Mouse (Mus musculus) CD4-positive helper T cell, adult 2 months (primary cell): Measurements from ENCODE around the gene 4930523C07Rik.

Source experiments
- DNase-seq: peaks from one replicate; pipeline ENCODE4 v3.0.0-alpha.2; 2012; ENCODE audit warnings: low read depth, missing footprints, low spot score

The 4930523C07Rik gene

DNA sequence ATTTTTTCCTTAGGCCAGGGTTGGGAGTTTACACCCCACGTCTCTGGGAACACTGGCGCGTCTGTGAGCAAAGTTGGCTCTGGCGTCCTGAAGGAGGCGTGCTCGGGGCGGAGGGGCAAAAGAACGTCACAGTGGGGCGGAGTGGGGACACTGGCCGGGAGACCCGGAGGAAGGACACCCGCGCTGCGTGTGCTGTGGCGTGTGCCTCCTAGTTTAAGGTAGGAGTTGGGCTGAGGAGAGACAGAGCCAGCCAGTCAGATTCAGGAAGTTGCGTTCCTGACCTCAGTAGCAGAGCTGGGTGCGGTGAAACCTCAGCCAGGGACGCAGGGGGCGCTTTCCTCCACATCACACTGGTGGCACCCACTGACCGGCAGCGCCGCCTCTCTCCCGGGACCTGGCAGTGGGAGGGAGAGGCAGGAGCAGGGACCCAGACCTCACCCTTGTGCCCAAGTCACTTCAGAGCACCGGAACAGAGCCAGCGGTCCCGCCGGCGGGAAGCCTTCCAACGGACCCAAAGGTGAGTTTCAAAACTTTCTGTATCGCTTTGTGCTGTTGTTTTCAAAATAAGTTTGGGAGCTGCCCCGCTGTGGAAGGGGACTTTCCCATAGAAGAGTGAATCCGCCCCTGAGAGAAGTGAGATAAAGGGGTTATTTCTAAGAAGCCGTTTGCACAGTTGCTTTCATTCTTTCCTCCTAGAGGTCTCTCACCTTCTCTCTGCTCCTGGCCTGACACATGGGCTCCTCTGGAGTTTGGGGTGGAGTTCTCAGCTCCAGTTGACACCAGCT, at the start of gene 4930523C07Rik:
TSS of gene 4930523C07Rik (plus strand) at position 146 of the 785 bp plus-strand sequence.
- DNase-seq = peak; percentile 86

DNA sequence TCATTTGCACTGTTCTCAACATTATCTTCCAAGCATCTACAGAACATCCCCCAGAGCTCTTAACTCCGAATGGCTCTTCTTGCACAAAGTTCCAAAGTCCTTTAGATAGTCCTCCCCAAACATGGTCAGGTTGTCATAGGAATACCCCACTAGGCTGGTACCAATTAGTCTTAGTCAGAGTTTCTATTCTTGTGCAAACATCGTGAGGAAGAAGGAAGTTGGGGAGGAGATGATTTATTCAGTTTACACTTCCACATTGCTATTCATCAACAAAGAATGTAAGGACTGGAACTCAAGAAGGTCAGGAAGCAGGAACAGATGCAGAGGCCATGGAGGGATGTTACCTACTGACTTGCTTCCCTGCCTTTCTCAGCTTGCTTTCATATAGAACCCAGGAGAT, 46.9 kb upstream of the 4930523C07Rik start:
- no peak for DNase-seq

DNA sequence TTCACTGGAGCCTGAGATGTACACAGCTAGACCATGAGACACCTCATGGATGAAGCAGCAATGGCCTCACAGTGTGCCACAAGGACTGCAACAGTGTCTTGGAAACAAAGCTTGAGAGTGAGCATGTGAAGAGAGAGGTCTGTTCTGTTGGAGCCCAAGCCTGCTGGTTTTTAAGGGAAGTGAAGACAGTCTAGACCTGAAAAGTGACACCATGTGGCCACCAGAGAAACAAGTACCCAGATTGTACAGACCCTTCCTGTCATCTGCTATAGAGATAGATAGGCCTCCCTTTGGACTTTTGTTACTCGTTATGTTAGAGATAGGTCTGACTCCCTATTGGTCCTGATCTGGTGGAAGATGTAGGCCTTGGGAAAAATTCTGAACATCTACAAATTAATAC, 45.8 kb upstream of the 4930523C07Rik start:
- no peak for DNase-seq

DNA sequence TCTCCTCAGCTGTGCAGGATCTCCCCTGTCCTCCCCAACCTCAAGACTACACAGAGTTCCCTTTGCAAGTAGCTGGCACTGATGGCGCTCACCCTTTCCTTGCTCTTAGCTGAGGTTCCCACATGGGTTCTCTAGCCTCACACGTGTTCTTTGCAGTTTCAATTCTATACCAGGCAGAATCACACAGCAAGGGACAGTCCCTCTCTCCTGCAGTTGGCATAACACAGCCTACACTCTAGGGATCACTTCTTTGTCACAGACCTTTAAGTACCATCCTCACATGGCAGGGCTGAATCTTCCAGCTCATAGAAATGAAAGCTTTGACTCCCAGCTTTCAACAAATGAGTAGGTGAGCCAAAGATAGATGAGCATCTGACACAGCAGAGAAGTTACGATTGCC, 45.0 kb upstream of the 4930523C07Rik start:
- DNase-seq = peak; percentile 11

DNA sequence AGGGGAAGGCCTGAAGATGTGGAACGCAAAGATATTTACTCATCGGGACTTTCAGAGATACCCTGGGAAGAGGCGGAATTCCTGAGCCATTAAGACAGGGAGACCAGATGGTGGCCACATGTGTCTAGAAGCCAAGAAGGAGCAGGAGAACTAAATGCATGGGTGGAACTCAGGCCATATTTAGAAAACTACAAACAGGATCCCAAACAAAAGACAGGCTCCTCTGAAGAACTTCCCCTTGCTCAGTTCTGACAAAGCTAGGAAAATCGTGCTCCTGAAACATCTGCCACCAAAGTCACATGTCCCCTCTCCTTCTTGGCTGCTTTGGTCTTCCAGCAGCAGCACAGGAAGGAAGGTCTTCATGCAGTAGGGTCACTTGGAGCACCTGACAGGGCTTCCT, 38.9 kb upstream of the 4930523C07Rik start:
- DNase-seq = no peak

DNA sequence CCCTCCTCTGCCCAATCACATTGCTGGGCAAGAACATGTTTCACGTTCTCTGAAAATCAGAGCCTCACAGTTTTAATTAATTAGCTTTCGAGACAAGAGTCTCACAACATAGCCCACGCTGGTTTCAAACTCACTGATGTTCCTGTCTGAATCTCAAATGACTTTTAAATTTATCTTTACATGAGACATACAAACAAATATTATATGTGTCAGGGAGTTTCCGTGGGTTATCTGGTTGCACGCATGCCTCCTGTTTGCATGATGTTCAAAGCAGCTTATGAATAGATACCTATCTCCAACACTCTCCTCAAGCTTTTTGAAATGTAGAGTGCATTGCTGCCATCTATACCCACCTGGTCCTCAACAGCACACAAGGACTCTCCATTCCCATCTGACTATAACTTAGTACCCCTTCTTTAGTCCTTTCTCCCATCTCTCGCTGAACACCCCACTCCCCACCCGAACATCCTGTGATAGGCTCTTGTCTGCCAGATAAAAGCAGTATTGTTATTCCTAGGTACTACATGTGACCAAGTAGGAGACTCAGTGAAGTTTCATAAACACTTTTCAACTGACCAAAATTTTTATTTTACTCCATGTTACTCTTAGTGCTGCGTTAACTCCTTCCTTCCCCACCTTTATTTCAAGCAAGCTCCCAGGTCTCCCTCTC, 37.1 kb upstream of the 4930523C07Rik start:
- peak; percentile 52 for DNase-seq

DNA sequence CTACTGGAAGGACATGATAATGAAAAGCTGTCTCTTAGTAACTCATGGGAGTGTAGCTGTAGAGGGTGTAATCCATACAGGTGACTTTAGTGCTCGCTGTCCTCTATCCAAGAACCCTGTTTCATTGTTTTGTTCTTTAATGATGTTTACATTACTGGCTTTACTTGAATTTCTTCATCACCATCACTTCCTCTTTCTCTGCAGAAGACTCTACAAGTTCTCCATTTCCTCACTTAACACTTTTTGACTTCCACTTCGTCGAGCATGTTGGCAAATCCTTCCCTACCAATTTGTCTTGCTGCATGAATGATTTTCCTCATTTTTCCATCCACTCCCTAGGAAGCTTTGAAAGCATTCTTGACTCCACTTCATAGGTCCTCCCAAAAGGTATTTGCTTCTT, 31.1 kb upstream of the 4930523C07Rik start:
- no peak for DNase-seq

DNA sequence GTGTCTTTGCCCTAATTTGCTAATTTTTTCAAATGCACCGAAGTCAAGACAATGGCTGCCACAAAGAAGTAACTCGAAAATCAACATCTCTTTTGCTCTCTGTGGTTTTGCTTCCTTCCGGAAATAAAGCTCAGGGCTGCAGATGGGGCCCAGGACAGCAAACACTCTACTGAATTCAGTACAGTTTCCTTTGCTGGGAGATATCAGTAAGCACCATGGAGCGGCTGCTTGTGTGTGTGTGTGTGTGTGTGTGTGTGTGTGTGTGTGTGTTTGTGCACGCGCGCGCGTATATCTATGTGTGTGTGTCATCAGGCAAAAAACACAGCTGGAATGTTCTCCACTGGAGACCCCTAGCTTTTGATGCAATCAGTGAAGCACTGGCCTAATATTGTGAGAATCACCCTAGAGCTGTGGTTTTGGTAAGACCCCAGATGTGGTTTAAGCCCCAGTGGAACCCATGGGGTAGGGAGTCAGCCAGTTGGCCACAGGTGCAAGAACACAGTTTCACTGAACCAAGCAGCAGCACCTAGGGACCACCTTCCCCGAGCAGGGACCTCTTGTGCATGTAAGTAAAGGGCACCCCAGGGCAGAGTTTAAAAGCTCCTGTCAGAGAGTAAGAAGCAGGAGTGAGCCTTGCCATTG, 19.7 kb upstream of the 4930523C07Rik start:
- DNase-seq = peak; percentile 81

DNA sequence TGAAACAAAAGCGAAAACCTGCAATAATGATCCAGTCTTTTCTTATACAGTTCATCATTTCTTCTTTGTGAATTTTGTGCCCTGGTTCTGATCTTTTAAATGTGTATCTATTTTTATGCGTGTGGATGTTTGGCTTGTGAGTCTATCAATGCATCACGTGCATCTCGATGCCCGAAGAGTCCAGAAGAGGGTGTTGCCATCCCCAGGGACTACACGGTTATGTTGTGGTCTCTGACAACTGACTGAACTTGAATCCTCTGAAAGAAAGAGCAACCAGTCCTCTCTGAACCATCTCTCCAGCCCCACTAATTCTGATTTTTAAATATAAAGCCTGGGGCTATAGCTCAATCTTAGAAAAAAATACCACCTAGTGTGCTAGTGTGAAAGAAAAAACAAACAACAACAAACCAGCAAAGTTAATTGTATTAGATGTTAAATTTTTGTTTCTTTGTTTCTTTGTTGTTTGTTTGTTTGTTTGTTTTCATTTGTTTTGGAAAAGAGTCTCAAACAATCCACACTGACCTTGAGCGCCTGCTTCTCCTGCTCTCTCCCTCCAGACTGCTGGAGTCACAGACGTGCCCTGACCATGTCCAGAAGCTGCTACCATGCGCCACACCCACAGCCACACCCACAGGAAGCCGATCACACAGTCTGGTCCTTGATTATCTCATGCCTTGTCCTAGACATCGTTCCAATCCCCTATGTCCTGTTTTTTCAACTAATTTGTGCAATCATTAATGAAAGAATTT, 18.9 kb upstream of the 4930523C07Rik start:
- peak; percentile 27 for DNase-seq

DNA sequence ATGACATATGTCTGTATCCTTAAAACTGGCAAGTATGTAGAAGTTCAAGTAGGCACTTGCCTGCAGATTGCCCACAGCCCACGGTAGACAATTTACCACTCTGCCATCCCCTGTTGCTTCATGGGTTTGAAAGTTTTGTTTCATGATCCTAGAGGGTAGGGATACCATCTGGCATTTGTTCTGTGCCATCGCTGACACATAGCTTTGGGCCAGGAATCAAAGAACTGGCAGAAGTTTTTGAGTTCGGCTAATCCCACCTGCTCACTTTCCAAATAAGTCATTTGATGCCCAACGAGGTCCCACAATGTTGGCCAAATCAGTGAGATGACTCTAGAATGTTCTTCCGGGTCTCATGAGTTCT, 18.3 kb upstream of the 4930523C07Rik start:
- DNase-seq = no peak

DNA sequence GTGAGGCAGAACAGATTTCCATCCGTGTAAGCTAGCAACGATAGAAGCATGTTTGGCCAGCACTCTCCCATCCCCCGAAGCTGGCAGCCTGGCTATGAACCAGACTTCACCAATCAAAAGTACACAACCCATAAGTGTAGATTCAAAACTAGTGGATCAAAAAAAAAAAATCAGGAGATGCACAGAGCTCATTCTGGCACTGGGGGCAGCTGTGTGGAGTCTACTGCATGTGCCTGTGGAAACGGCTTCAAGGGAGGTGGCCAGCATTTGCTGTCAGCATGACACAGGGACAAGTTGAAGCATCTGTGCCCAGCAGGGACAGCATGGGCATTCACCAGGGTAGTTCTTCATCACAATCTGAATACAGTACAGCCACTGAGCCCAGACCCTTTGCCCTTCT, 16.2 kb upstream of the 4930523C07Rik start:
- no peak for DNase-seq

DNA sequence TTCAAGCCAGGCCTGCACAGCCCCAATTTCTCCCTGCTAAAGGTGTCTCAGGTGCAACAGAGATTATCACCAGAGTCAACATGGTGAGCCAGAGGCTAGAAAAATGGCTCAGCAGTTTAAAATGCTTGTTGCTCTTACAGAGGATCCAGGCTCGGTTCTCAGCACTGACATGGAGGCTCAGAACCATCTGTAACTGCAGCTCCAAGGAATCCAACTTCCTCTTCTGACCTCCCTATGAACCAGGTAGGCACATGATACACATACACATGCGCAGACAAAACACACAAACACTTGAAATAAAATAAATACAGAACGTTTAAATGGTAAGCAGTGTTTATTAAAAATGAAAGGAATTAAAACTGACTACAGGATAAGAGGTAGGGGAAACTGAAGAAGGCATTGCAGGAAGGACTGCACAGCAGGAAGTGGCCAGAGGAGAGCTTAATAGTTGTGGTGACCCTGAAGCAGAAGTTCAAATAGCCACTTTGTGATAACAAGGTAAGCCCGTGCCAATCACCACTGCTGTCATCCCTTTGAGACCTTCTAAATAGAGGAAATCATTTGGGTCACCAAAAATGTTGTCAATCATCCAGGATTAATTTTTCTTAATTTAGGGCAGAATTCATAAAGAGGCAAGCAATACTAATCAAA, 10.1 kb upstream of the 4930523C07Rik start:
- no peak for DNase-seq

DNA sequence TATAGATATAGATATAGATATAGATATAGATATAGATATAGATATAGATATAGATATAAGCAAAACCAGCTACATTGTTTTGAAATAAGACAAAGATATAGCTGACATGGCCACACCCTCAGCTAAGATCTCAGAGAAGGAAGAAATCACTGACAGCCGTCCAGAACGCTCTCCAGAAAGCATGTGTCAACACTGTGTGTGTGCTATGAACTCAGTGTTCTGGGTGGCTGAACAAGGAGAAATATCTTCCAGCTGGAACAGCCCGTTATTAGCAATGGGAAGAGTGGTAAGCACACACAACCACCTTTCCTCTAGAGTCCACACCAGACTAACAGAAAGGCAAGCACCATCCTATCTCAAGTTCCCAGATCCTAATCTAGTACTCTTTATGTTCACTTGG, 8.6 kb upstream of the 4930523C07Rik start:
- DNase-seq = no peak

DNA sequence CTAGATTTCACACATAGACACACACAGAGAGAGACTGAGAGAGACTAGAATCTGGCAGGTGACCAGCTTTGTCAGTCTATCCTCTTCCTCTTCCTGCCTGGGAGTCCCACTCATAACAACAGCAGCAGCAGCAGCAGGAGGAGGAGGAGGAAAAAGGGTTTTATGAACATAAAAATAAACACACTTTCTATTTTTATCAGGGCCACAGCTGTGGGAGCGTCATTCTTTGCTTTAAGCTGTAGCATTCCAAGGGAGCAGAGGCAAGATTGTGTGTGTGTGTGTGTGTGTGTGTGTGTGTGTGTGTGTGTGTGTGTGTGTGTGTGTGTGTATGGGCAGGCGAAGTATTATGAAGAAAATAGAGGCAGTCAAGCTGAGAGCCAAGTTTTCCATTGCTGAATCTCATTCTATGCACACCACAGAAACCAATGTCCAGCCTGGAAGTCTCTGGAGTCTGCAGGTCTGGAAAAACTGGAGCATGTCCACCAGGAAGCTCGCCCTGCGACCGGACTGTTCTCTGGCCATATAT, 7.1 kb upstream of the 4930523C07Rik start:
- DNase-seq = peak; percentile 37

DNA sequence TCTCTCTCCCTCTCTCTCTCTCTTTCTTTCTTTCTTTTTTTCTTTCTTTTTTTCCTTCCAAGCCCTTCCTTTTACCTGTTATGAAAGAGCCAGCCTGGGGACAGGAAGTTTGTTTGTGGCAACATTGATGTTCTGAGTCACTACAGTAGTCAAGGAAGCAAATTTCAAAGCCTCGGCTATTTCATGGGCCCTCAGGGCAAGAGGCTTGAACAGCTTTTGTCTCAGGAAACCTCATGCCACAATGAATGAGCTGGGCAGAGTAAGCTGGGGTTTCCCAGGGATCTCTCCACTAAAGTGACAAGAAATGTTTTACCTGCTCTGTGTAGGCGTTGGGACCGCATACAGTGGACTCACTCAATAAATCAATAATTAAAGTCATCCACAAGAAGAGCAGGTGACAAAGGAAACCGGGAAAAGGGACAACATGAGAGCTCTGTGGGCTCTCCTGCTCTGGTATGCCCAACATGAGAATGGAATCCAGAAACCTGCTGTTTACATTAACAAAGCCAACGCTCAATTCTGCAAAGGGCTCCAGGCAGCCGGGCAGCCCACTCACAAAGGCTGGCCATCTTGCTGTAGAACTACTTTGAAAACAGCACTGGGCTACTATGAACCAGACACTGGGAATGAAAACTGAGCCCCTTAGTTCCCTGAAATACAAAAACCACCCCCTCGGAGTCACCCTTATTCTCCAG, 4.1 kb upstream of the 4930523C07Rik start:
- DNase-seq = peak; percentile 60

DNA sequence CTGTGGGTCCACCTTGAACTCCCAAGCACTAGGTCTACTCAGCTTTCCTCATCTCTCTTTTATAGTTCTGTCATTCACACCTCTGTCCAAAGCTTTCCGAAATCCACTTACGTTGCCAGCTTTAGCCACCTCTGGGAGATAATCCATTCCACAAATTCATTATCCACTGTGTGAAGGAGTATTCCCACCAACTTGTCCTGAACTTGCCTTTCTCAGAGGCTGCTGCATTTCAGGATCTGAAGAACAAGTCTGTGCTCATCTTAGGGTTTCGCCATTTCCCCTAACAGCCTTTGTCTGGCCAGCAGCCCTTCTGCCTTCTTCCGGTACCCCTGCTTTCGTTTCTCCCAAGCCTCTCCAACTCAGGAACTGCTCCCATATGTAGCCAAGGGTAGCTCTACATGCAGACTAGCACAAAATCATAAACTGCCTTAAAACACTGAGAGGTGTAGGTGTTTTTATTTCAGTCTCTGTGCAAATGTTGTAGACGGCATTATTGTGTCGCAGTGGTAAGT, 2.9 kb upstream of the 4930523C07Rik start:
- no peak for DNase-seq

DNA sequence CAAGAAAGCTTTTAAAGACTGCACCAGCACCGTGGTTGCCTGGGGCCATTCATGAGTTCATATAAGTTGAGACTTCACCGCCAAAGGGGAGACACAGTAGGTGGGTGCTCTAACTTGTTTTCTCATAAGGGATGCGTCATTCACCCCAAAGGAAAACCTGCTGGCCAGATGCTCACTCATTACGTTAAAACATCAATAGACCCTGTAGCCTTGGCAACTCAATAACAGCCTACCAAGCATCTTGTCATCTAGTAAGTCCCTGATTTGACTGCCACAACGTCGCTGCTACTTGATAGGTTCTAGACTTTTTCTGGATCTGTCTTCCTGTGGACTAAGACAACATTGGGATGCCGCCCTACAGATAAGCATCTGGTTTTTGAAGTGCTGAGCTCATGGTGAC, 1.8 kb upstream of the 4930523C07Rik start:
- peak; percentile 65 for DNase-seq

DNA sequence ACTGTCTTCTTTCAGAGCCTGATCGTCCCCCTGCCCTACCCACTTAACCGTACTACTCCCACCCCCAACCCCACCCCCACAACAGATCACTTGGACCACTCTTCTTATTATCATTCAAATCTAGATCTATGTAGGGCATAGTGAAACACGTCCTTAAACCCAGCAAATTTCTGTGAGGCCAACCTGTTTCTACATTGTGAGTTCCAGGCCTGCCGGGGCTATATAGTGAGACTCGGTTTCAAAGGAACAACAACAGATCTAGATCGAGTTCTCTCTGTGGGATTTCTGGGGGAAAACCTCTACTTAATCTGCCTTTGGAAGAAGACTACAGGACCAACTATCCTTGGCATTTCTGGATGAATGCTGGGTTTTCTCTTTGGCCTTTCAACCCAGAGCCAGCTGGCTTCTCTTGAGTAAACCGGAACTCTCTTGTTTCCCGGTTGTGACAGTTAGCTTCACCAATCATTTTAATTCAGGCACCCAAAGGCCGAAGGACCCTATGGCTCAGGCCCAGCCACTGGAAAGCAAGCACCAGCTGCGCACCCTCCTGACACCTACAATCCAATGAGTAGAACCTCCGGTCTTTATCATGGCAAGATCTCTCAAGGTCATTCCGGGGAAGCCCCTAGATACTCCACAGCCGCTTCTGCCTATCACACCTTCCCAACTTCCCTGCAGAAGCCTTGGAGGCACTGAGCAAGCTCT, 759 bp upstream of the 4930523C07Rik start:
- DNase-seq = peak; percentile 40

DNA sequence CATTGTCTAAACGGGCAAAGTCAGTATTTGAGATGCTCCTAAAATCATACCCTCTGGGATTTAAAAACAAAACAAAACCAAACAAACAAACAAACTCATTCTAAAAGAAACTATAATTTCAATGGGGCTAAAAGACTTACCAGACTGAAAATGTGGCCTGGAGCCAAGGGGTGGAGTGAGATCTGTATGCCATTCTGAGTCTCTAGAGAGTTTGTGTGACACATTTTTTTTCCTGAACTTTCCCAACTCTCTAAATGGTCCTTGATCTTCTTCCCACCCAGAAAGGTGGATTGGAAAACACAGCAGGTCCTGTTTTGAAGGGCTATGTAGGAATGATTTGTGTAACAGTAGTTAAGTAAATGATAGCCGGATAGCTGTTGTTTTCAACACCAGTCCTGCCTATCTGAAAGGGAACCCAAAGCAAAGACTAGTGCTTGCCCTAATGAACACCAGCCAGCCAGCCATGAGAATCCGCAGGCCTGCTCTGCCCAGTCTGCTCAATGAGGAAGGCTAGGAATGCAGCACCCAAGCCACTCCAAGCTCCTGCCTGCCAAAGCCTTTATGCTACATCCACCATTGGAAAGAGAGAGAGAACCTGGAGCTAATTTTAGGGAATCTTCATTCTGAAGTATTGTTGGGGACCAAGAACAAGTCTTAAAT, 1.0 kb downstream of the 4930523C07Rik start:
- DNase-seq = peak; percentile 46
